Mouse (Mus musculus) right cerebral cortex, postnatal 25 days (tissue): ENCODE measurements at regions not wholly inside any gene's neighbourhood (a gene's known extent, or its start where the extent isn't known, plus 50 kb on each side); places are given as distances from the start of the nearest gene placed in this dataset.

Experiments used
- DNase-seq: peaks from one replicate; pipeline ENCODE4 v3.0.0; 2022

DNA sequence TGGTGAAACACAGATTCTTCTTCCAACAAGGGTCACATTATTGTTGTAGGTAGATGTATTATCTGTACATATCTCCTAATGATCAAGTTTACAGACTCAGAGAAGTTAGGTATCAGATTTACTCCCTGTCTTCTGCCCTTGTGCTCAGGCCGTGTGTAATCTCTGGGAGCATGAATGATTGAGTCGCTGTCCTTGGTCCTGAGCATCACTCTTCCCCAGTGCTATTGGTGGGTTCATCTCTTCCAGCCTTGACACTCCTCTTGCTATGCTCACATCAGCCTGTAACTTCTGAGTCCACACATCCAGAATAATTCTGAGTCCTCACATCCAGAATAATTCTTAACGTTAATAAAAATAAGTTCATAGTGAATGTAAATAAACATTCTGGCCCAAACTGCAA is 295.6 kb downstream of the Basp1 start:
- DNase-seq, result no peak

DNA sequence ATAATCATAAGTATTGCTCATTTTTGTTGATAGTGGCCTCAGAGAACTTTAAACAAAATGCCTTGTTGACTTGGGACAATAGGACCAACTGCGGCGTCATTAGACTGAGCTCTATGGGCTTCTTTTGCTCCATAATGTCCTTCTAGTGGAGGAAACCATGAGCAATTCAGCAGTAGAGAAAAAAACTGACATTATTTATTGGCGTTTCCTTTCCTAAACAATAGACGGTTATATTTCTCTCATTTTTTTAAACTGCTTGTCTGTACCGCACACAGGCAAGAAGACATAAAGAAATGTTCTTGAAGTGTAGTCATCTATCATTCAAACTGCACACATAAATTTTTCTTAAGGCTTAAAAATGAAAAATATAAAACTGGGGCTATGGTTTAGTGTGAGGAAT is 310.8 kb downstream of the Basp1 start:
- no peak for DNase-seq

DNA sequence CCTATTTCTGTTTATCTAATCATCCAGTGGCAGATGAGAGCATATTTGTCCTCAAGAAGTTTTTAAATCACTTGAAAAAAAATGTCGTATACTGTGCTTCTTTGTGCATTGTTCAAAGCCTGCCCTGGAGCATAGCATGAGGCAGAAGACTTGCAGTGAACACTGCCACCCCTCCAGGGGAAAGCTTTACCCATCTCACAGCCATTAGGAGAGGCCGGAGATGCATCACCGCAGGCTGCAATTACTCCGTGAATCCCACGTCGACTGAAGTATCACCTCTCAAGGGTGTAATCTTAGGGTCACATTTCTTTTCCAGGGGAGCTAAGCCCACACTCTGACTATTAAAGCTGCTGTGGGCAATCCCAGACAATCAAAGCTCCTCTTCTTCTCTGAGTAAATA is 319.8 kb downstream of the Basp1 start:
- DNase-seq, result no peak

DNA sequence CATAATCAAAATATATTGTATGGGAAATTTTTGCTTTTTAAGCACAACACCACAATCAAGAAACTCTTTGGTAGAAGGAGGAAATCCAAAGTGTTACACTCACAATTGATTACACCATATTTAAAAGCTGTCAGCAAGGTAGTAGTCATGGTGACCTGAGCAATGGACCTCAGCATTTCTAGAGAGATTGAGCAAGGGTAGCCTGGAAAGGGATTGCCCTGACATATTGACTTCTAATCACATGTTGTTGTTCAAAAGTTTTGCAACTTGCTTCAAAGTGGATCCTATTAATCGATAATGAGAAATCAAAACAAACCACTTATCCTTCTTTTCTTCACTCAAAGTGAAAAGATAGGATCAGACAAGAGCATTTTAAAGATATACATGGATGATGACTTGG is 343.9 kb downstream of the Basp1 start:
- no peak for DNase-seq

DNA sequence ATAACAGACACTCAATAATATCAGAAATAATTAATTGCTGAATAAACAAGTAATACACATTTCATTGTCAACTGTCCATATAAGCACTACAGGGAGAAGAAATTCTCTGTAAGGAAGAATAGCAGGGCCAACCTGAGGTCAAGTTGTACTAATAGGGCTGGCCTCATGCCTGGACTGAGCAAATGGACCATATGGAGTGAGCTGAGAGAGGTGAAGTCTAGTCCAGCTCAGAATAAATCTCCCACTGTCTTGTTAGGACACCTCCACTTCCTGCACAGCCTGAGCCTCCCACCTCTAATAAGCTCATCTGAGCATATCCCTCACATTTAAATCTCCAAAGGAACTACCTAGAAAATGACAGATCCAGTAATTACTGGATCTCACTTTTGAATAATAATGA is 354.2 kb downstream of the Basp1 start:
- DNase-seq, result no peak

DNA sequence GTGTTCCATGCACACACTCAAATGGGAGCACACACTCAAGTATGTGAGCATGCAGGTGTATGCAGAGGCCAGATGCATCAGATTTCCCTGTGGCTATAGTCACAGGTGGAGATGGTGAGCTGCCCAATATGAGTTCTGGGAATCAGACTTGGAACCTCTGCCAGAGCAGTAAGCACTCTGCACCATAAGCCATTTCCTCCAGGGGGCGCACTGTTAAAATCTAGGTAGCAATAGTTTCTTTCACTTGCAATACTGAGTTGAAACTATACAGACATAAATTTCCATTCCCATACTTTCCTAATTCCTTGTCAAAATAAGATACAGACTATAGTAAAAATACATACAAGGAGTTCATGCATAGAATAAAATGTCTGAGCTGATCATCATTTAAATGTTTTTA is 365.7 kb downstream of the Basp1 start:
- DNase-seq, result no peak

DNA sequence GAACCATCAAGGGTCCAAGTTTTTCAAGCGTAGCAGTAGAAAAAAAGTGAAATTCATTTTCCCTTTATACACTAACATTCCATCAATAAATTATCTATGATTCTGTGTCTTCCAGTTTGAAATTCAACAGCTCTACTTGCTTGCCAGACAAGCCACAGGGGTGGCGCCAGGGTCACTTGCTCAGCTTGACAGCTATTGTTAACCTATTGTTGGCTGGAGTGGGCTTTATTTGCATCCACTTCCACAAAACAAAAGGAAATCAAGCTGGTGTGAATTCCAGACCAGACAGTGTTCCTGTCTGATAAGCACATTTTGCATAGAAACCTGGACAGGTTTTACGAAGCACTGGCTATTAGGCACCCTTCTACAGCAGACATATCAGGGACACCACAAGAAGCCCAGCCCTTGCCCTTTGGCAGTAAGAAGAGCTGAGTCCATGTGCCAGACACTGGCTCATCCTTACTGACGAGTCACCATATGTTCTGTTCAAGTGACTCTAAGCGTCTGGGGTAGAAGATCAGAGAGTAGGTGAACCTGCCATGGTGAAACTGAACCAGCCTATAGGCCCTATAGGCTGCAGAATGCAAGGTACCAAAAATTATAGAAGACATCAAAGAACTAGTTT is 366.9 kb downstream of the Basp1 start:
- DNase-seq, result no peak

DNA sequence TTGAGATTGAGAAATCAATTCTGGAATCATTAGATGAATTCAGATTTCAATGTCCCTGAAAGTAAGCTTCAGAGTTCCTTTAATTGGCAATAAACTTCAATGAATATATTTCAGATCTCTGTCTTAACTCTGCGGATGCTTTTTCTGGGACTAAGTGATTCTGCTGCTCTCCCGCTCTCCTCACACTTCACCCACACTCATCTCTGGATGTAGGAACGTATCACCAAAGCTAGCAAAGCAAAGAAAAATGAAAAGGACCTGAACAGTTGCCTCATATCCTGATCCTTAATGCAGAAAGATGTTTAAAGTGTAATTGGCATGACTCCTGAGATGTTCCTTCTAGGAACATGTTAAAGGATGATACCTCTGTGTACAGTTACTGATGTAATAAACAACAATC is 377.3 kb downstream of the Basp1 start:
- no peak for DNase-seq

DNA sequence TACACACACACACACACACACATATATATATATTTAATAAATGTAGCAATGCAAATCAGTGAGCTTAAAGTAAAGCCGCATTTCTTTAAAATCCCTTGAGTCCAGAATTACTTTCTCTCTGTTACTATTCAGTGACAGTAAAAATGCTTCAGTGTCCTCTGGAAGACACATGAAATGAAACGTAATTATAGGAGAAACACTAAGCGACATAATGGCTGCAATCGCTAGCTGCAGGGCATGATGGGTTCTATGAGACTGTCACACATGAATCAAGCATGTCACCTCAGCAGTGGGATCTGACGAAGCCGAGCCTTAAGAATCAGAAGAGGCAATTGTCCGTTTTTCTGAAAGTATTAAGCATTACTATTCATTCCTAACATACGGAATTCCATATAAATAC is 385.7 kb downstream of the Basp1 start:
- DNase-seq, result no peak

DNA sequence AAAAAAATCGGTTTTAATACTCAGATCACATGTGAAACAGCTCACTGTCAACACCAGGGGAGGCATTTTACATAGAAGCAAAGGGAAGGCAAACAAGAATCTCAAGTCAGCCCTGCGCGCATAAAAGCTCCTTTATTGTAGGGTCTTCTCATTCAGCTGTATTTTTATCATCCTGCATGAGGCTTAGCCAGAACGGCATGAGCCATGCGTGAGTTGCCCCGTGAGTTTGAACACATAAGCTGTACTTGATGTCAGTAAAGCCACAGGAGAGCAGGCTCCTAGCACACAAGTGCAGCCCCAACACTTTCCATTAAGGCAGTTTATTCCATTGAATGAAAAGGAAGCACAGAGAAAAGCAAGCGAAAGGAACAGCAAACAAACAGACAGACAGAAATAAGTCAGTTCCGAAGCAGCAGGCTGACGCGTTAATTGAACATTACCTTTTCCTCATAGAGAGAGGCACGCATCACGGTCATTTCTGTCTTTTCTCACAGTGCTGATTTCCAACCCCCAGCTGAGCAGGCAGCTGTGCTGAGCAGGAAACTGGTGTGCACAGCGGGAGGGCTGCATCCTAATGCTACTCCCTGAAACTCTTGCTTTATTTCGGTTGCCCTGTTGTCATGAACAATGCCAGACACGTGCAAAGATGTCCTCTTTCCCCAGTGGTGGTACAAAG is 386.6 kb downstream of the Basp1 start:
- DNase-seq, result peak; percentile 51

DNA sequence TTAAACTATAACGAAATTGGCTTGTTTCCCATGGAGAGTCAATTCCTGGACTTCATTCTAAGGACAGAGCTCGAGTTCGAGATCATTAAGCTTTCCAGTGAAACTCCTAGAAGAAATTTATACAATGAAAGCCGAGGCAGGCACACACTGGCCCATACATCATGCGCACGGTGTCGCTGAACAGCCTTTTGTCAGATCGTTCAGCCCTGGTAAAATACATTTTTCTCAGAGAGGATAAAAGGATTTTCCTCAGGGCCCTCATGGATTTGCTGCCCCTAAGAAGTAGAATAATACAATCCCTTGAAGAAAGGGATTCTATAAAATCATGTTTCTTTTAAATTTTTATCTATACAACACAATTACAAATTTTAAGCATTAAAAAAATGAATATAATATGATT is 387.2 kb downstream of the Basp1 start:
- no peak for DNase-seq

DNA sequence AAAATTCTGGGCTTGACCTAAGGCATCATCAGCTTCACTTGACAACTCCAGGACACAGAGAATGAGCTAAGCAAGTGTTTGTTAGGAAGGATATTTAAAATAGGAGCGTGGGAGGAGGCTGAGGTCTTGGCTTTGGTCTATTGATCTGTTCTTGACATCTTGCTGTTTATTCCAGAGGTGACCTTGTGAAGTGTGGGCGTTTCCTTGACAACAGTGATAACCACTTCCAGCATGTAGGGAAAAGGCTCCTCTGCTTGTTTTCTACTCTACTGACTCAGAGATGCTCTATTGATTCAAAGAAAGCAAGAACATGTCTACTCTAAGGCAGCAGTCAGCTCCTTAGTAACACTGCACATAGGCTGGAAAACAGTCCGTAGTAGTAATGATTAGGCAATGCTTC is 392.6 kb downstream of the Basp1 start:
- no peak for DNase-seq

DNA sequence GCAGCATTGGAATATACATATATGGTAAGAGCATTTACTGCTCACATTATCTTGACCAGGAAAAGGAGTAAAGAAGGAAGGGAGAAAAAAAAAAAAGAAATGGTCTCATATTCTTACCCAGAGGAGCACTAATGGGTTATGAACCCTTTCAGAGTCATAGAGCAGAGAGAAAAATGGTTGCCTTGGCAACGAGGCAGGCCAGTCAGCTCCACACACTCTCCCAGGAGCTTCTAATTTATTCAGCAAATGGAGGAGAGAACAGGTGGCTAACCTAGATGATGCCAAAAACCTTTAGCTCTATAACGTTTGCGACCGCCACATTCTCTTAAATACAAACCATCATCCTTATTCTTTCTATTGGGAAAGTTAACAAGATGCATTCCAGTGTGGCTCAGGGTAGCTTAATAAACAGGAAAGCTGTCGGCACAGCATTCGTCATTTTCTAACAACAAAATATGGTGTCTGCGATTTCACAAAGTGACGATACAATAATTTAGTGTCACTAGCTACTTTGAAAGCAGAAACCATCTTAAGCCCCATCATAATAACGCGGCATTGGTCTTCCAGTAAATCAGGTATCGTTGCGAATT is 394.1 kb downstream of the Basp1 start:
- DNase-seq, result no peak

DNA sequence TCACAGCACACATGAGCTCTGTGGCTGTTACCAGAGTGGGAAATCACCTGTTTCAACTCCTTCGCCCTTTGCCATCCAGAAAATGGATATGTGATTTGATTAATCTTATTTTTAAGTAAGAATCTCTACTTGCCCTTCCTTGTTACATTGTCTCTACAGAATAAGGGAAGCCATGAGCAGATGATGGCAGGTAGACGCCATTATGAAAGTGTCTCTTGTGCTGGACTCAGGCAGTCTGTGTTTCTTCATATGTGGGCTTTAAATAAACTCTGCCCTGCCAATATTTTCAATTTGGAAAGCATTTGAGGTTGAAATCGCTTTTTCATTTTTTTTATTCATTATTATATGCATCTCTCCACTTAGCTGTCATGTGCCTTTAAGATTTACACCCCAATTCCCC is 394.6 kb downstream of the Basp1 start:
- no peak for DNase-seq

DNA sequence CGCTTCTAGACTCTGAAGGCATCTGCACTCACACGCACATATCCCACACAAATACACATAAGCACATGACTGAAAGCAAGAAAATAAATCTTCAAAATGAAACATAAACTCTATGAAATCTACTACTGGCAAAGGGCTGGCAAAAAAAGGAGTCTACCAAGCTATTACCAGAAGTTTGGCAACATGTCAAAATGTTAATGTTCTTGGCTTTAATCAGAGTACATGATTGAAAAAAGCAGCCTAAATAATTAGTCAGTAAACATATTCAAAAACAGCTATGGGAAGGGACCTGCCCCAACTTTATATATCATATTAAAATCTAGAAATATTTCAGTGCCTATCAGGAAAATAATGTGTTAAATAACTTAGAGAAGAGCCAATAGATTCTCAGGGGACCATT is 405.8 kb downstream of the Basp1 start:
- DNase-seq, result no peak

DNA sequence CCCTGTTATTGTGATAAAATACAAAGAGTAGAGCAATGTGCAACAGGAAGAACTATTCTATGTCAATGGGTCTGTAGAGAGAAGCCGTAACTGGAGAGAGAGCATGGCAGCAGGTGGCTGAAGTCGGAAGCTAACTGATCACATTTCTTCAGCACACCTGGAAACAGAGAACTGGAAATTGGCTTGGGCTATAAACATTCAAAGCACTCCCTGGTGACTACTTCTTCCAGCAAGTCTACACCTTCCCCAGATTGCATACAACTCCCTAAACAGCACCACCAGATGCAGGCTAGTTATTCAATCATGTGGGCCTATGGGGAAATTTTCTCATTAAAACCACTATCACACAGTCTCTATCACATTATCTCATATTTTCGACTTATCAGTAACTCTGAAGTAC is 413.4 kb downstream of the Basp1 start:
- no peak for DNase-seq

DNA sequence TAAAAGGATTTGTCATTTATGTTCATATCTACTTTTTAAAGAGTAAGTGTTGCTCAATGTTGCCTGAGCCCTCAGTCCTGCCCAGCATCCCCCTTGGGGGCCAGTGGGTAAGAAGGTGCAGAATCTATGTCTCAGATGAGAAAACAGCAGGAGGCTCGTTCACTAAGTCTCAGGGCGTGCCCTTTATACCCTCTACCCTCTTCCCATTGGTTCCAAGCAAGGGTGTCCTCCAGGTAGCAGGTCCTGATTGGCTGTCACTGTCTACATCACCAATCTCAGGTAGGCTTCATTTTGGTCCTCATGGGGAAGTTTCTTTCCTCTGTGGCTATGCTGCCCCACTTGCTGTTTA is 420.3 kb downstream of the Basp1 start:
- no peak for DNase-seq

DNA sequence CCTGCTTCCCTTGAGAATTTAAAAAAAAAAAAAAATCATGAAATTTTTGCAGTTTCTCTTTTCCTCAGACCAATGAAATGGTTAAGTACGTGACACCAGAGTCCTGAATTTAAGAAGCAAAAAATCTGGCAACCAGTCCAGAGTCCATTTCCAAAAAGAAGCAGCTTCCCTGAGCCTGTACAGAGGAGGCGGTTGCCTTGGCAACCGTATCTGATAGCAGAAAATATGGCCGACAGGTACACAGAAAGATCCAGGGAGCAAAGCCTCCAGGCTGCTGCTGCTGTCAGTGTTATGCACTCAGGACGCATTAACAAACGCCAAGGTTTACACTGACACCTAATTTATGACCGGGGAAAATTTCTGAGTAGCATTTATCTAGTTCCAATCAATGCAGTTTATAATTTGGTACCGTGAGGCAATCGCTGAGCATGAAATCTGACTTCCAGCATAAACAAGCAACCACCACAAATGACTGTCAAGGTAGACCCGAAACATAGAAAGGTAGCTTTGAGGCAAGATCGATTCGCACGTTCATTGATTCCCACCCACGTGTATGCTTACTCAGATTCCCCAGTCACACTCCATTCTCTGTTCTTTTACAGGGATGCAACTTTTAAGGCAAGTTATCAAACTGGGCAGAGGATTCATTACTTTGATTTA is 420.8 kb downstream of the Basp1 start:
- DNase-seq, result no peak

DNA sequence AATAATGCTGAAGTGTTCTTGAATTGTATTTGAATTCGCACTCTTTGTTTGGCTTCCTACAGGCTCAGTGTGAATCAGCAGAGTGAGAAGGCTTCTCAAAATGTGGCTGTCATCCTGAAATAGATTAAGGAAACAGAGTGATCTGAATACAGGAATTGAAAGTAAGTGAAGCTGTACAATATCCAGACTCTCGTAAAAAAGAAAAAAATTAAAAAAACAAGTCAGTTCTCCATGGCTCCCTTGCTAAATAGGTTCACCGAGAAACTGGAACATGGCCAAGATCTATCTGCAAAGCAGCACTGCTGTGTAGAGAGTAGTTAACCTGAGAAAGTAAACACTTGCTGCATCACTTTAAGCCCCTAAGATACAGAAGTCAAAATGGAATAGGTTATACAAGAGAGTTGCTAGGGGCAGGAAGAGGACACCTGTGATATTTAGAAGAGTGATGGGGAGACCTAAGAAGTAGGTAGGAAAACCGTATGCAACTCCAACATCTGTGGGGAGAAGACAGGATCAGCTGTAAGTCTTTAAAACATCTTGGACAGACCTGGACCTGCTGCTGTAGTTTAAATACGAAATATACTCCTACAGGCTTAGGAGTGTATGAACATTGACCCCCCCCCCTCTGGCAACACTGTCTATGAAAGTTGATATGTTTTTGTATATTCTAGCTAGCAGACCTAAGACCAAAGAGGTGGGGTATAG is 423.3 kb downstream of the Basp1 start:
- DNase-seq, result no peak

DNA sequence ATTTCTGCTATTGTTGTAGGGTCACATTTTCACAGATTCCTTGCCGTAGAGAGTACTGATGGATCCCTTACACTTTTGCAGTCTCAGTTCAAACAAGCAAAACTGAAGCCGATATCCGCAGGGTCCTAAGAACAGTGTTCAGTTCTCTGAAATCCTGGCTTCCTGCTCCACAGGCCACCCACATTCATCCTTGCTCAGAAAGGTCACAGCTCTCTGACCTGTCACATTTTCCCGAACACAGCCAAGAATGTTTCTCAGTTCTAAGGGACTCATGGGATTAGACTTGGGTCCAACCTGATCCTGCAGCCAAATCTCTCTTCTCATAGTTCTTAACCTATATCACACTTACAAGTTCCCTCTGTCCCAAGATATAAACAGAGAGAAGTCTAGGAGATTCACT is 432.7 kb downstream of the Basp1 start:
- DNase-seq, result no peak

DNA sequence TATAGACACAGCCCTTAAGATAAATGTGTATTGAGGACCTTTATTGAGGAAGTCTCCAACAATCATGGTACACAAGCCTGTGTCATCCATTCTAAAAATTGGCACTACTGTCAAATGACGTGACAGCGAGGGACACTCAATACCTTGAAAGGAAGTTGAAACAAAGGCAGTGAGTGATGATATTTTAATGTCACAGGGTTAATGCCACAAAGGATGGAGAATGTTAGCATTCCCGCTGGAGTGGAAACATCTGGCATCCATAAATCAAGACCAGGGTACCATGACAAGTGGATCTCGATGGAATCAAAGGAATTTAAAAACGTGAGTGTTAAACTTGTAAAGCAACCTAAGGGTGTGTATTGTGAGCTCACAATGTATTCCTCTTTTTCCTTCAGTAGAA is 441.5 kb downstream of the Basp1 start:
- no peak for DNase-seq

DNA sequence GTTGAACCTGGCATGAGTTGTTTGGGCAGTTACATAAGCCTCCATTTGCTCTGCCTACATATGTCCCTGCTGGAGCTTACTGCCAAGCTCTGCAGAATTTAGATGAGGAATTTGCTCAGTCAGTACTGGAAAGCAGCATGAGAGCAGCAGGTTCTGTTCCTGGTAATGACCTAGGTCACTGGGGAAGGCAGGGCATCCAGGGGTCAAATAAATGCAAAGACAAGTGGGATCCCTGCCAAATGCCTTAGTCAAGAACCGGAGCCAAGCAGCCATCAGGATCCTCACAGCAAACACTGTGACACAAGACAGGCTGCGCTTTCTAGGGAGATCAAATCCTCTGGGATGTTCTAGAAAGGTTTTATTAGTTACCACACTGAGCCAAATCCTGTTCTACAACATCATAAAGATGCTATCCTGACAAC is 444.2 kb downstream of the Basp1 start:
- peak; percentile 48 for DNase-seq

DNA sequence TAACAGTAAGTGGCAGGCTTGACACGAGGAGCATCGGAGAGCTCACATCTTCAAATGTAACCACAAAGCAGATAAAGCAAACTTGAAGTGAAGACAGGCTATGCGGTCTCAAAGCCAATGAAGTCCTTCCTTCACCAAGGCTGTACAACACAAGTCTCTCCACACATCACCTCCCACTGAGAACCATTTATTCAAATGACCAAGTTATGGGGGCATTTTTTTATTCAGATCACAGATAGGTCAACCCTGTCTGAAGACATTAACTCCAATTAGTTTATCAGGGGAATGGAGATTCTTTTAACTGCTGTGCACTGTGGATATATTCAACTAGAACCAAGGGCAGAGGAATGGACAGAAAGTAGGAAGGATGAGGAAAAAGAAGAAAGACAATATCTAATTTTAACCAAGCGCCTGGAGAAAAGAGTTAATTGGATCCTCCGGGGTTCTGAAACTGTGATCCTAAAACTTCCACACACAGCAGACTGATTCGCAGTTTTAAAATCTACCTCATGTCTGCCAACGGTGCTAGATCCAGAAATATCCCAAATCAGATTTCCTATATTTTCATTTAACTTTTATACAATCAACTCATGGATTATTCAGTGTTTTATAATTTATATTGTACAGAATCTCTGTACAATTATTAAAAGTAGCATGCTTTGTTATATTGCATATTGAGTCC is 444.8 kb downstream of the Basp1 start:
- DNase-seq, result no peak
